Mouse (Mus musculus) liver, adult 2 months (tissue): ENCODE results near the gene Zfp62.

Experiments
- CTCF ChIP-seq: fragments of 200-500 bp; IDR thresholded peaks from 2 replicates; pipeline ENCODE4 v1.5.1; 2011; ENCODE audit warnings: low read depth, low read length, control low read depth
- POLR2A ChIP-seq: fragments of 200-500 bp; IDR thresholded peaks from 2 replicates; pipeline ENCODE4 v1.6.1; 2011; ENCODE audit warnings: low read length, control low read depth; ENCODE audit not compliant: insufficient read depth; ENCODE audit errors: extremely low read depth

DNA sequence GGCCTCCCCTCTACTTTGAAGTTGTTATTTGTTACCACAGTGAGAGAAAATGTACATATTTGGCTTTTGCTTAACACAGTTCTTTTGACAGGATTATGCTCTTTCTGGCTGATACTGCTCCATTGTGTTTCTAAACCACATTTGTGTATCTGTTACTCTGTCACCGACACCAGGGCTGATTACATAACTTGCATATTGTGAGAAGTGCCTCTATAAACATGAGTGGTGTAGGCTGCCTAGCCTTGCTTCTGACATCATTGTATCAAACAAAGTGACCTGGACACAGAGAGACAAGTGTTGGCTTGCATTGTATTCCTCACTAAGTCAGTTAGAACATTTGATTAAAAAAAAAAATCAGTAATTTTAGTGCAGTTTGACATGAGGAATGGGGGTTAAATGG, 56.7 kb downstream of the Zfp62 start:
- no peak for TF ChIP-seq CTCF
- TF ChIP-seq POLR2A, result no peak
